Mouse (Mus musculus) MEL (cell line): ENCODE measurements around the gene Fat2.

ENCODE experiments used
- CTCF ChIP-seq, 3 experiments: IDR thresholded peaks in 2 of 3; conservative IDR thresholded peaks in 1 of 3; 2 replicates each; pipeline ENCODE4 v1.5.1; 2011 to 2012; ENCODE audit warnings: low read length in 3 of 3, low read depth in 2 of 3, mild to moderate bottlenecking in 2 of 3, improper control_type of control experiment in 1 of 3, inconsistent platforms in 1 of 3, mixed read lengths in 1 of 3, moderate library complexity in 1 of 3; ENCODE audit not compliant: control insufficient read depth in 1 of 3, insufficient read depth in 1 of 3, poor library complexity in 1 of 3, severe bottlenecking in 1 of 3
- E2F4 ChIP-seq: IDR thresholded peaks from 2 replicates; pipeline ENCODE4 v1.6.1; 2011; ENCODE audit warnings: low read depth, low read length, improper control_type of control experiment, borderline replicate concordance
- EP300 ChIP-seq, 2 experiments: IDR thresholded peaks; 2 replicates each; pipeline ENCODE4 v1.6.1; 2011; ENCODE audit warnings: improper control_type of control experiment in 2 of 2, low read length in 2 of 2, low read depth in 1 of 2, mild to moderate bottlenecking in 1 of 2
- ETS1 ChIP-seq: IDR thresholded peaks from 2 replicates; pipeline ENCODE4 v1.6.1; 2012; ENCODE audit warnings: low read depth, mild to moderate bottlenecking, inconsistent platforms, low read length, improper control_type of control experiment, moderate library complexity
- MAX ChIP-seq: IDR thresholded peaks from 2 replicates; pipeline ENCODE4 v1.6.1; 2011; ENCODE audit warnings: low read length, improper control_type of control experiment
- POLR2A ChIP-seq, 2 experiments: IDR thresholded peaks; 2 replicates each; pipeline ENCODE4 v1.6.1; 2011 to 2012; ENCODE audit warnings: low read length in 2 of 2, mild to moderate bottlenecking in 2 of 2, control low read depth in 1 of 2, improper control_type of control experiment in 1 of 2, low read depth in 1 of 2, moderate library complexity in 1 of 2; ENCODE audit not compliant: control insufficient read depth in 1 of 2, insufficient read depth in 1 of 2, poor library complexity in 1 of 2
- USF1 ChIP-seq: IDR thresholded peaks from 2 replicates; pipeline ENCODE4 v1.6.1; 2014; ENCODE audit warnings: low read depth, mild to moderate bottlenecking, inconsistent platforms, low read length, improper control_type of control experiment, moderate library complexity

- TF ChIP-seq CTCF (IDR thresholded peaks at IDR 0.05 in 2 of 3, conservative IDR thresholded peaks at IDR 0.05 in 1 of 3; ENCODE audit: control insufficient read depth in 1 of 3, insufficient read depth in 1 of 3, low read depth in 2 of 3, low read length in 3 of 3, poor library complexity in 1 of 3, severe bottlenecking in 1 of 3) (no peak), MAX (no peak), E2F4 (no peak), ETS1 (no peak), USF1 (no peak), POLR2A (IDR thresholded peaks at IDR 0.05; ENCODE audit: control insufficient read depth in 1 of 2, insufficient read depth in 1 of 2, low read depth in 1 of 2, low read length in 2 of 2, poor library complexity in 1 of 2) (no peak), EP300 (IDR thresholded peaks at IDR 0.05; ENCODE audit: low read depth in 1 of 2, low read length in 2 of 2) (no peak)
Measured at GRCm38 (mm10) chr11:55356846-55357245, 20.5 kb upstream of the Fat2 start.
